Mouse (Mus musculus) heart, adult 8-10 months (tissue): ENCODE data around the gene Aire. TPM values are rescaled to one million over a fixed set of nuclear protein-coding genes. Genes with fewer than 3 reads are reported as not detected.
A peak's percentile ranks its signal among the peaks of the same experiment; 100 is the strongest.

Experiments used
- DNase-seq: peaks from one replicate; pipeline ENCODE4 v3.0.0; 2022; ENCODE audit warnings: low spot score
- total RNA-seq, 4 experiments: library from RNA; stranded (reverse); gene quantifications; 2 replicates each; pipeline ENCODE4 v1.2.4; 2022

The Aire gene
- total RNA-seq: not detected

DNA sequence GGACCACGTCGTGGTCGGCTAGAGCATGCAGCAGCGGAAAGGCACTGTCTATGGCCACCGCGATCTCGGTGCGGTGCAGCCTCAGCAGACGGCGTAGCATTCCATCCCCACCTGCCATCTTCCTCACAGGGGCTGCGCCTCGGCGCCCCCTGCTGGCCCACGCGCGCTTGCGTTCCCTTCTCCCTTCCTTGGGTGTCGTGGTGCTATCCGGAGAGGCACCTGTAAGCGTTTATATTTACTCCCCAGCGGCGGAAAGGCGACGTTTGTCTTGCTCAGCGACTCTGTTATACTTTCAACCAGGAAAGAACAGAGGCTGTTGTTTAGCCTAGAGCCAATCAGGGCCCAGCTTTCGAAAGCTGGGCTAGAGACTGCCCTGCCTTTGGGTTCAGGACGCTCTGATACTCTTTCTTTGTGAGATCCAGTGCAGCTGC, at the start of gene Aire:
Gene Aire (minus strand): TSS at position 205 of the 431 bp plus-strand sequence.
- DNase-seq: peak; percentile 25

DNA sequence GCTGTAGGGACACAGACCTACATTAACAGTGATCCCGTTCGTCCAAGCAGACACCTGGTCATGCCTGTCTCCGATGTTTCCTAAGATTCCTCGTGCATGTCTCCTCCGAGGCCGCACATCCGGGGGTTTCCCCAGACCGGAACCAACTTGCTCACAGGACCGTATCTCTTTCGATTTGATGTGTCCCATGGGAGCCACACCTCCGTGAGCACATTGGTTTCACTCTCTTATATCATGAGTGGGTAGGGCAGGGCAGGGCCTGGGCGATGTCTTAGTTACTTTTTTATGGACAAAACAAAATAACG, 49.3 kb upstream of the Aire start:
- DNase-seq: no peak

- no peak for DNase-seq
These were observed 48.7 kb upstream of the Aire start for GRCm38 (mm10) chr10:78091865-78092724.

DNA sequence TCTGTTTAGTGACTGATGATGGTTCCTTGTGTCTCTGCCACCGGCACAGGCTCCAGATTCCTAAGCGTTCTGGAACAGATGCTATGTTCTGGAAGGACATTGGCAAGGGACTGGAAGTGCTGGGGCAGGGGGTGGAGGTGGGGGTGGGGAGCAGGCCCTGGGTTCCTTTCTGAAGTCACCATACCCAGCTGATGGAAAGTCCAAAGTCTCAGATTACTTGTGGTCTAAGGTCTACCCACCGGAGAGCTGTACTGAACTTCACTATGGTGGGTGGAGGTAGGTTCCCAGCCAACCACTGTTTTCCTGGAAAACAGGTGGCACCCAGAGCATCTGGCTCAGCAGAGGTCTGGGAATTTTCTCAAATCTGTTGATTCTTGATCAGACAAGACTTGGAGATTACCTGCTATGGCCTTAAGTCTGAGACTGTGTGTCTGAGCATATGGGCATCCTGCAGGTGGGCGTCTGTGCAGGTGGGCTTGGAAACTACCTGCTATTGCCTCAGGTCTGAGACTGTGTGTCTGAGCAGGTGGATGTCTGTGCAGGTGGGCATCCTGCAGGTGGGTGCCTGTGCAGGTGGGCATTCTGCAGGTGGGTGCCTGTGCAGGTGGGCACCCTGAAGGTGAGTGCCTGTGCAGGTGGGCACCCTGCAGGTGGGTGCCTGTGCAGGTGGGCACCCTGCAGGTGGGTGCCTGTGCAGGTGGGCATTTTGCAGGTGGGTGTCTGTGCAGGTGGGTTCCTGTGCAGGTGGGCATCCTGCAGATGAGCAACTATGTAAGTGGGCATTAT, 47.5 kb upstream of the Aire start:
- no peak for DNase-seq

DNA sequence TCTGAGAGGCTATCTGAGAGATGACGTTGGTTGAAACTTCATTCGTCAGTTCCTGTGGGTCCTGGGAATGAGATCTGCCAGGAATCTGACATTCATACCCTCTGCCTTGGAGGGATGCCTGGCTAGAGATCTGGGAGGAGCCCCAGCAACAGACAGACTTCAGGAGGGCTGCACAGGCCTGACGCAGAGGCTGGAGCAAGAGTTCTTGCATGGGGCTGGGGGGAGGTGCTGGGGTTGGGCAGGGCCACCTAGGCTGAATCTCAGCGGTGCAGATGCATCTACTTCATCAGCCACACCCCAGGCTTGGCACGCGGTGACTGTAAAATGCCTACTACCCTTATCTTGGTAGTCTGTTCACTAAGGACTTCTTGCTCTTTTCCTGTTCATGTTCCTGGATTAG, 46.8 kb upstream of the Aire start:
- no peak for DNase-seq

DNA sequence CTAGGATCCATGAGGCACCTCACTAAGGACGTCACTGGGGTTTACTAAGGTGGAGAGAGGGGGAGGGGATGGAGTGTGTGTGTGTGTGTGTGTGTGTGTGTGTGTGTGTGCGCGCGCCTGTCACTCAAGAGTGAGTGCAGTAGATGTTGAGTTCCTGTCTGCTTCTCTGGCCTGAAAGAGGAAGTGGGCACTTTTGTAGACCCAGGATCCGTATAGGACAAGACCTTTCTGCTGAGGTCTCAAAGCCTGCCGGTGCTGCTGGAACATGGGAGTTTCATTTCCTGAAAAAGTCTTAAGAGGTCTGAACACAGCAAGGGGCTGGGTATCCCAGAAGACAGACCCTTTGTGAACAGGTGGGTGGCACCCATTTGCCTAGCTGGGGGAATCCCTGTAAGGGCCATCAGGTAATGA, 43.7 kb upstream of the Aire start:
- no peak for DNase-seq

DNA sequence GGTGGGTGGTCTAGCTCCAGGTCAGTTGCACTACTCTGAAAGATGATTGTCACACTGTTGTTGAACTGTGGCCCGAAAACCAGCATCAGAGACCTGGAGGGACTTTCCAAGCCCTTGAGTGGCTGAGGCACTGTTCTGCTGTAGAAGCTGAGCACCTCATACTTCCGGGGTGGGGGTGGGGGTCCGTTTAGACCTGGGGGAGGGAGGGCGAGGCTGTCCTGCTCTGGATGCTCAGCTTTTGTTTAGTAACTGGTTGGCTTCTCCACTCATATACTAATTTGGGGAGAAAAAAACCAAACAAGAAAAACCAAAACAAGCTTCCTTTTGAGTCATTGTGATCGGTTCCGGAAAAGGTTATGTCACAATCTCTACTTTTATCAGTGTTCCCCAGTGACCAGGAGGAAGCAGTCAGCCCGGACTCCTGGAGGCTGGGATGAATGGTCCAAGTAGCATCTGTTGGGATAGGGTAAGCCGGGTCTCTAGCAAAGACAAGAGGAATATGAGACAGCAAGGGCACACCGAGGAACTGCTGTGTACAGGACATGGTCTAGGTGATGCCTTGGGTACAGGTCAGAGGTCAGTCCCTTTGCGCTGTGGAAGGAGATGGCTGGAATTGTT, 43.1 kb upstream of the Aire start:
- peak; percentile 58 for DNase-seq

DNA sequence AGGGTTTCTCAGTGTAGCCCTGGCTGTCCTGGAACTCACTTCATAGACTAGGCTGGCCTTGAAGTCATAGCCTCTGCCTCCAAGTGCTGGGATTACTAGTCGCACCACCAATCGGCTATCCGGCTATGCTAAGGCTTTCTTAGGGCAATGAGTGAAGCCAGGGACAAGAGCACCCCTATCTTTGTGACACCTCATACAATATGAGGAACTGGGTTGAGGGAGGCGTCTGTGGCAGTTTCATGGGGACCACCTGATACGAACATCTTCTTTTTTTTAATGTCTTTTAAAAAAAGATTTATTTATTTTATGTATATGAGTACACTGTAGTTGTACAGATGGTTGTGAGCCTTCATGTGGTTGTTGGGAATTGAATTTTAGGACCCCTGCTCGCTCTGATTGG, 42.3 kb upstream of the Aire start:
- no peak for DNase-seq

GRCm38 (mm10) chr10:78084073-78084472, 40.7 kb upstream of the Aire start:
- DNase-seq: no peak

- peak; percentile 44 for DNase-seq
These were observed 36.7 kb upstream of the Aire start for GRCm38 (mm10) chr10:78079955-78080591.

GRCm38 (mm10) chr10:78078276-78078675, 34.9 kb upstream of the Aire start:
- no peak for DNase-seq

- DNase-seq: no peak
These were observed 34.5 kb upstream of the Aire start for GRCm38 (mm10) chr10:78077862-78078261.

DNA sequence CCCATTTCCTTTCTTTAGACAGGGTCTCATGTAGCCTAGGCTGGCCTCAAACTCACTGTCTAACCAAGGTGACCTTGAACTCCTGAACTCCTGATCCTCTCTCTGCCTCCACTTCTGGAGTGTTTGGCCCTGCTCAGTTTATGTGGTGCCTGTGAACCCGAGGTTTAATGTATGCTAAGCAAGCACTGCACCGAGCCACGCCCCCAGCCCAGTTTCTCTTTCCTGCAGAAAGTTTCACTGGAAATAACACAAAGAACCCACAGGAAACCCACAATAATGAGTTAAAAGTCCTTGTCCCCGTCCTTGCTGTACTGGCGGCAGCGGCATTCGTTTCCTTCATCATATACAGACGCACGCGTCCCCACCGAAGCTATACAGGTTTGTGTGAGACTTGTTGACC, 31.6 kb upstream of the Aire start:
- DNase-seq: no peak

- DNase-seq: no peak
These were observed 30.7 kb upstream of the Aire start for GRCm38 (mm10) chr10:78074151-78074550.

DNA sequence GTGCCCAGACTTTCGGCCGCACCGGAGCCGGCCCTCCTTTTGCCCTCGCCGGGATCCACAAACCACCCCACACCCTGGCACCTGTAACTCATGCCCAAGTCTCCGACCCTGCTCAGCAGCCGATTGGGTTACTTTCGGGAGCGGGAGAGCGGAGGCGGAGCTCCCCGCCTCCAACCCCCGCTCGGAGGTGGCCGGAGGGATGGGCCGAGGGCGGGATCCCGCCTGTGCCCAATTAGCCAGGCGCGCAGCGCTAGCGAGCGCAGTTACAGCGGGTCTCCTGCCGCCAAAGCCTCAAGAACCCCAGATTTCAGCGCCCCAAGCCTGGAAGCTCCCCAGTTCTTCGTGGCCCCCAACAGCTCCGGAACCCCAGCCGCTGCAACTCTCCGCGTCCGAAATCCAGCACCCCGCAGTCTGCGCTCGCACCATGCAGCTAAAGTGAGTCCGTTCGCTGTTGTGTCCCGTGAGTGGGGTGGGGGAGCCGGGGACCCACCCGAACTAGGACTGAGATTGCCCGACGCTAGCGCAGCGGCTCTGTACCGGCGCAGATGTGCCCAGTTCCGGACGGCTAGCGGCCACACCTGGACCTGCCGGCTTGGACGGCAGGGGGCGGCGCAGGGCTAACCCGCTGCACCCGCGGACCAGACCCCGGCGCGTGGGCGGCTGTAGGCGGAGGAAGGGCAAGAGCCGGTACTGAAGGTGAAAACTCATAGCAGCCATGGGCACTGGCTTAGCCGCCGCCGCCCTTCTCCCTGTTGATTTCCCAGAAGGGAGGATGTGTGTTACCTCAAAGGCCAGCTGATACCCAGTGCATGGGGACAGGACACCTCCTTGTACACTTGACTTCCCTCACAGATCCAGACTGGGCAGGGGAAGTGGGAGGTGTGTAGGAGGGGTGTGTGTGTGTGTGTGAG, 25.9 kb upstream of the Aire start, which contains the start of gene Icosl:
Gene Icosl (plus strand): TSS at position 202 of the 911 bp plus-strand sequence.
- peak; percentile 79 for DNase-seq

GRCm38 (mm10) chr10:78068541-78068940, 25.1 kb upstream of the Aire start:
- no peak for DNase-seq

DNA sequence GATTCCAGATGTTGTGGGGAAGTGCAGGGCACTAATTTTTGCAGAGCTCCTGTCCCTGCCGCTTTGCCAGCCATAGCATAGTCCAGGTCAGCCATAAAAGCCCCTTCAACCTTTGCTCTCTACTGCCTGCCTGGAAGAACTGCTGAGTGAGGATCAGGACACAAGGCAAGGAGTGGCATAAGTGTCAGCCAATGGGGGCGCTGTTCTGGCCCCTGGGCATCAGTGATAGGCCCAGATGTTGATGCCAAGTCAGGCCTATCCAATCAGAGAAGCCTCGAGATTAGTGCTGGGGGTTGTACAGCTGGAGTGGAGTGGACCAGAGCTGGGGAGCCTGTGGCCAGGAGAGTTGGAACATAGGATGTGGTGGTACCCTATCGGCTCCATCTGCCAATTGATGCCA, 23.8 kb upstream of the Aire start:
- no peak for DNase-seq

DNA sequence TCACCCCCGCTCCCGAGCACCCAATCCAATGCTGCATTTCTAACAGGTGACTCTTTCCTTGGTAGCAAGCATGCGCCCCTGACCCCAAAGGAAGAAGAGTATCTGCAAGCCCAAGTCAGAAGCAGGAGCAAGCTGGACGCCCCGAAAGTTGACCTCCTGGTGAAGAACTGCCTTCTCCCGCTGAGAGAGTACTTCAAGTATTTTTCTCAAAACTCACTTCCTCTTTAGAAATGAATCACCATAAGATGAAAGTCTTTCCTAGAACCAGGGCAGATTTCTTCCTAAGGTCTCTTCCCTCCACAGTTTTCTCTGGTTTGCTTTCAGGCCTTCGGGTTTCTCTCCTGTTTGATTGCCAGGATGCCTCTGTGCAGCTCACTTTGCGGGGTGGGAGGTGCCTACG, 19.7 kb upstream of the Aire start:
- DNase-seq: no peak

- no peak for DNase-seq
These were observed 13.6 kb upstream of the Aire start for GRCm38 (mm10) chr10:78057056-78057455.

GRCm38 (mm10) chr10:78054633-78055565, 11.5 kb upstream of the Aire start:
- DNase-seq: peak; percentile 55
